Mouse (Mus musculus): ENCODE measurements around the gene Hist2h2bb.

GRCm38 (mm10) chr3:96302076-96302475 is 32.5 kb downstream of the Hist2h2bb start:
- no peak for TF ChIP-seq GATA1 (IDR thresholded peaks at IDR 0.05; ENCODE audit: borderline replicate concordance, low read length)
- TF ChIP-seq FLI1 (IDR thresholded peaks at IDR 0.05; ENCODE audit: low read length) = no peak

All from megakaryocyte, embryonic 14.5 days (primary cell).